Mouse (Mus musculus) thymus, adult 2 months (tissue): ENCODE results near the gene 1700025C18Rik.

Experiments used
- CTCF ChIP-seq: fragments of 200-500 bp; IDR thresholded peaks from 2 replicates; pipeline ENCODE4 v1.5.1; 2012; ENCODE audit warnings: mild to moderate bottlenecking, control low read depth, low read length, moderate library complexity, borderline replicate concordance; ENCODE audit not compliant: control insufficient read depth, poor library complexity, insufficient read depth; ENCODE audit errors: extremely low read depth
- POLR2A ChIP-seq: fragments of 200-500 bp; IDR thresholded peaks from 2 replicates; pipeline ENCODE4 v1.6.1; 2012; ENCODE audit warnings: mild to moderate bottlenecking, low read length, control low read depth, moderate library complexity; ENCODE audit not compliant: control insufficient read depth, poor library complexity, insufficient read depth; ENCODE audit errors: extremely low read depth

DNA sequence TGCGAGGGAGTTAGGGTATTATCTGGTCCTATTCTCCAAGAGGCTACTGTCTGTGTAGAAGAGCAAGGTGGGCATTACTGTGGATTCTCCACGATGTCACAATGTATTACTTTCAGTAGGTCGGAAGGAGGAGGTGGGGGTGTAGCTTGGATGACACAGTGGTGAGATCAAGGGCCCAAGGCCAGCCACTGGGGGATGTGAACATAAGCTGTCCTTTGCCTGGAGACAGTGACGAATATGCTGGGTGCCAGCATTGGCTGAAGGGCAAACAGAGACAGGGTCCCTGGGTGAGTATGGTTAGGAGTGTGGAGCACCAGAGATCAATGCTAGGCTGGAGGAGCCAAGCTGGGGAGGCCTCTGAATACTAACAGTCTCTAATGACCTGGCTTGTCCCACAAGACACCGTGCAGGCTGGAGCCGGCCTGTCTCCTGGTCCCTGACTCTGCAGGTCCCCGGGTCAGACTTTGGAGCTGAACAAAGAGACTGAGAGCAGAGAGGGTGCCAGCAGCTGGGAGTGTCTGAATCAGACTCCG, 949 bp upstream of the 1700025C18Rik start:
- TF ChIP-seq CTCF (no peak), POLR2A (no peak)
